Mouse (Mus musculus): ENCODE results near the gene Ston2.
A peak's percentile ranks its signal among the peaks of the same experiment; 100 is the strongest.
"Not testable (repeated sequence)": the region's sequence is repeated elsewhere in the genome, so short reads cannot be mapped to it uniquely, and the experiment has no call there.

Gene Ston2

GRCm38 (mm10) chr12:91749543-91750184 is 38.5 kb downstream of the Ston2 start:
- DNase-seq (ENCODE audit: low spot score): no peak

- DNase-seq (ENCODE audit: low spot score): no peak
Observed at GRCm38 (mm10) chr12:91748241-91748865, 39.8 kb downstream of the Ston2 start.

GRCm38 (mm10) chr12:91746839-91747238 is 41.3 kb downstream of the Ston2 start:
- DNase-seq (ENCODE audit: low spot score): not testable (repeated sequence)

GRCm38 (mm10) chr12:91745758-91746290 is 42.4 kb downstream of the Ston2 start:
- no peak for DNase-seq (ENCODE audit: low spot score)

GRCm38 (mm10) chr12:91744091-91744490 is 44.1 kb downstream of the Ston2 start:
- no peak for DNase-seq (ENCODE audit: low spot score)

- DNase-seq (ENCODE audit: low spot score): no peak
Observed at GRCm38 (mm10) chr12:91742916-91743315, 45.3 kb downstream of the Ston2 start.

GRCm38 (mm10) chr12:91738381-91738780 is 49.8 kb downstream of the Ston2 start:
- no peak for DNase-seq (ENCODE audit: low spot score)

GRCm38 (mm10) chr12:91736221-91736980 is 51.8 kb downstream of the Ston2 start:
- DNase-seq (ENCODE audit: low spot score): no peak

- DNase-seq (ENCODE audit: low spot score): no peak
Observed at GRCm38 (mm10) chr12:91734246-91735027, 53.8 kb downstream of the Ston2 start.

- no peak for DNase-seq (ENCODE audit: low spot score)
Observed at GRCm38 (mm10) chr12:91732729-91733448, 55.3 kb downstream of the Ston2 start.

GRCm38 (mm10) chr12:91726202-91726601 is 62.0 kb downstream of the Ston2 start:
- no peak for DNase-seq (ENCODE audit: low spot score)

- no peak for DNase-seq (ENCODE audit: low spot score)
Observed at GRCm38 (mm10) chr12:91723912-91724311, 64.3 kb downstream of the Ston2 start.

GRCm38 (mm10) chr12:91719134-91719533 is 69.1 kb downstream of the Ston2 start:
- no peak for DNase-seq (ENCODE audit: low spot score)

- DNase-seq (ENCODE audit: low spot score): no peak
Observed at GRCm38 (mm10) chr12:91715686-91716085, 72.5 kb downstream of the Ston2 start.

GRCm38 (mm10) chr12:91713358-91713757 is 74.8 kb downstream of the Ston2 start:
- DNase-seq (ENCODE audit: low spot score): no peak

GRCm38 (mm10) chr12:91711655-91712054 is 76.5 kb downstream of the Ston2 start:
- no peak for DNase-seq (ENCODE audit: low spot score)

GRCm38 (mm10) chr12:91710876-91711275 is 77.3 kb downstream of the Ston2 start:
- DNase-seq (ENCODE audit: low spot score): peak; percentile 37

GRCm38 (mm10) chr12:91709634-91710033 is 78.6 kb downstream of the Ston2 start:
- DNase-seq (ENCODE audit: low spot score): no peak

- no peak for DNase-seq (ENCODE audit: low spot score)
Observed at GRCm38 (mm10) chr12:91709232-91709631, 79.0 kb downstream of the Ston2 start.

- no peak for DNase-seq (ENCODE audit: low spot score)
Observed at GRCm38 (mm10) chr12:91707807-91708206, 80.4 kb downstream of the Ston2 start.

GRCm38 (mm10) chr12:91703533-91703932 is 84.7 kb downstream of the Ston2 start:
- DNase-seq (ENCODE audit: low spot score): no peak

All from layer of hippocampus, adult 9-10 months (tissue).